Mouse (Mus musculus) ES-Bruce4 (cell line): ENCODE results near the gene Slu7.

Source experiments
- CTCF ChIP-seq: IDR thresholded peaks from one replicate; pipeline ENCODE4 v1.8.1; 2011; ENCODE audit warnings: low read depth, low read length
- EP300 ChIP-seq: IDR thresholded peaks from 2 replicates; pipeline ENCODE4 v1.6.1; 2011; ENCODE audit warnings: low read depth, low read length; ENCODE audit not compliant: insufficient read depth
- POLR2A ChIP-seq: IDR thresholded peaks from one replicate; pipeline ENCODE4 v1.8.1; 2011; ENCODE audit warnings: low read length; ENCODE audit not compliant: insufficient read depth

- no peak for TF ChIP-seq CTCF
- TF ChIP-seq EP300 = no peak
- TF ChIP-seq POLR2A = no peak
These were observed 45.8 kb downstream of the Slu7 start for GRCm38 (mm10) chr11:43479376-43479775.
